Mouse (Mus musculus) embryonic fibroblast, embryonic 13.5 days (primary cell): ENCODE data around the gene Rrm2.

ENCODE experiments used
- CTCF ChIP-seq: IDR thresholded peaks from 2 replicates; pipeline ENCODE4 v1.5.1; 2011; ENCODE audit warnings: mild to moderate bottlenecking, control low read depth, low read length, moderate library complexity, borderline replicate concordance; ENCODE audit not compliant: insufficient read depth
- POLR2A ChIP-seq: IDR thresholded peaks from 2 replicates; pipeline ENCODE4 v1.6.1; 2011; ENCODE audit warnings: low read depth, mild to moderate bottlenecking, control low read depth, low read length, moderate library complexity

DNA sequence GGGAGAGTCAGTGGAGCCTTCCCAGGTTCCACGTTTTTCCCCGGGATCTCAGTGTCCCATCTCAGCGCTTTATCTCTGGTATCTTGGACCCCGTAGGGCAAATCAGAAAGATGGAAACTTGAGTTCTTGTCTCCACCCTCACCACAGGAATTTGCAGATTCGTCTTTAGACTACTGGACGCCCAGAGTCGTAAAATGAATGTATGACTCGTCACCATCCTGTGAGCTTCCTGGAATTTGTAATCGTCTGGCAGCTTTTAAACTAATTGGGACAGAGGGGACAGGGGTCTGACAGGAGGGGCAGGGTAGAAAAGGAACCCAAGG is 600 bp upstream of the Rrm2 start:
- TF ChIP-seq POLR2A (no peak), CTCF (no peak)
